Comparison of ENCODE assay signal across 10 mouse cellular contexts in the genomic region with DNA sequence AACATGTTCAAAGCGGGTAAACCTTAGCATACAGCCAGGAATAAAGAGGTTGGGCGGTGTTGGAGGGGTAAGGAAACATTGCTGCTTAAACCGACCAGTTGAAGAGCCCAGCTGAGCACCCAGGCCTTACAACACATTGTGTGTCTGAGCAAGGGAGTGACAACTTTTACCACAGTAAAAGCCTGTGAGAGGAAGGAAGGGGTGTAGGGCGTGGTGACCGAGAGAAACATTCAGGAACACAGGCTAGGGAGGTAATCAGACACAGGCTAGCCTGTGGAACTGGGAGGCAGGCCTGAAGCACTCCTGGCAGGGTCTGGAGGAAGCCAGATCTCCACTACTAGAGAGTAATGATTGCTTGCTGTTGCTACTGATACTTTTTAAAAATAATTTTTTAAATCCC. TPM values are rescaled to one million over a fixed set of nuclear protein-coding genes. Genes with fewer than 3 reads are reported as not detected.
DNase-seq lines count a peak whose midpoint lies in the region; ATAC-seq and TF ChIP-seq lines count a peak whose summit lies in the region.
"Had no signal": no experiment of that assay in that cellular context is flagged by ENCODE, and none has a peak within 500 bp of the region (broad histone marks: within the 10 kb centered on the region; RNA-seq: fewer than 3 reads in every experiment).

No protein-coding gene starts in this region.

- peak; percentile 51; the same call in 1 of the 2 replicates for ATAC-seq in liver, embryonic 15.5 days (ENCODE audit: insufficient read depth)
- ATAC-seq in midbrain, embryonic 13.5 days: no peak

- H3K9me3 ChIP-seq in liver, embryonic 15.5 days (replicated peaks): no peaks in the 10 kb centered on the region
- H3K9me3 ChIP-seq in midbrain, embryonic 13.5 days: peaks cover under 1% of the 10 kb centered on the region; the same call in 1 of the 2 replicates
- H3K9me3 ChIP-seq: forebrain, embryonic 10.5 days; limb, embryonic 15.5 days had no signal

- H3K4me3 ChIP-seq in bone marrow, adult 2 months (replicated peaks; ENCODE audit: control insufficient read depth, low read depth, low read length): no peak overlapping the region
- H3K4me3 ChIP-seq in liver, embryonic 15.5 days (replicated peaks): no peak overlapping the region
- H3K4me3 ChIP-seq in midbrain, embryonic 13.5 days (replicated peaks): no peak overlapping the region
- H3K4me3 ChIP-seq: forebrain, embryonic 10.5 days; limb, embryonic 15.5 days had no signal

- no peaks in the 10 kb centered on the region for H3K27me3 ChIP-seq in liver, embryonic 15.5 days
- no peaks in the 10 kb centered on the region for H3K27me3 ChIP-seq in midbrain, embryonic 13.5 days
- H3K27me3 ChIP-seq: limb, embryonic 15.5 days had no signal

- no peaks in the 10 kb centered on the region for H3K36me3 ChIP-seq in liver, embryonic 15.5 days (replicated peaks)
- H3K36me3 ChIP-seq in midbrain, embryonic 13.5 days: no peaks in the 10 kb centered on the region
- H3K36me3 ChIP-seq: forebrain, embryonic 10.5 days; limb, embryonic 15.5 days had no signal

- no peak overlapping the region for H3K4me2 ChIP-seq in liver, embryonic 15.5 days
- no peak overlapping the region for H3K4me2 ChIP-seq in midbrain, embryonic 13.5 days (replicated peaks)
- H3K4me2 ChIP-seq: limb, embryonic 15.5 days had no signal

- DNase-seq in heart, adult 11 months: peak; percentile 92
- no peak for DNase-seq in heart, postnatal 4 days
- DNase-seq in naive thymus-derived CD4-positive, alpha-beta T cell, adult 2 months (ENCODE audit: low read depth): peak; percentile 57
- no peak for DNase-seq in right cerebral cortex, adult 2 months (ENCODE audit: low spot score in 2 of 2)
- no peak for DNase-seq in cerebellum, adult 11-12 months

- WGBS in bone marrow, adult 2 months: 22% methylated on average over 5 of the region's 5 CpGs
- 26% methylated on average over 5 of the region's 5 CpGs for WGBS in liver, embryonic 15.5 days (ENCODE audit: insufficient replicate concordance)
- 89% methylated on average over 5 of the region's 5 CpGs for WGBS in midbrain, embryonic 13.5 days

- no peak for TF ChIP-seq CTCF in bone marrow, adult 2 months (IDR thresholded peaks at IDR 0.05; ENCODE audit: control insufficient read depth, insufficient read depth, low read length)

- H3K27ac ChIP-seq in bone marrow, adult 2 months (ENCODE audit: control insufficient read depth, insufficient read depth, low read depth, low read length, poor library complexity): peak overlapping the region; percentile 70
- H3K27ac ChIP-seq in liver, embryonic 15.5 days (replicated peaks): 0 out of 2 replicates have a peak overlapping the region, but pooled peaks have one; percentile 3
- H3K27ac ChIP-seq in midbrain, embryonic 13.5 days: no peak overlapping the region
- H3K27ac ChIP-seq: forebrain, embryonic 10.5 days; limb, embryonic 15.5 days had no signal

- no peak overlapping the region for H3K9ac ChIP-seq in liver, embryonic 15.5 days
- no peak overlapping the region for H3K9ac ChIP-seq in midbrain, embryonic 13.5 days (replicated peaks)
- H3K9ac ChIP-seq: limb, embryonic 15.5 days had no signal

- H3K4me1 ChIP-seq in bone marrow, adult 2 months (ENCODE audit: control insufficient read depth, insufficient read depth, low read length): peaks cover 7% of the 10 kb centered on the region; the same call in 1 of the 2 replicates
- H3K4me1 ChIP-seq in liver, embryonic 15.5 days (replicated peaks): peaks cover 15% of the 10 kb centered on the region
- H3K4me1 ChIP-seq in midbrain, embryonic 13.5 days (replicated peaks): no peaks in the 10 kb centered on the region
- H3K4me1 ChIP-seq: forebrain, embryonic 10.5 days had no signal

- TF ChIP-seq POLR2A in bone marrow, adult 2 months (IDR thresholded peaks at IDR 0.05; ENCODE audit: borderline replicate concordance, control insufficient read depth, low read depth, low read length): no peak

RNA-seq across cellular contexts. Expression of a gene that starts 36.2 kb away (rescaled TPM):
- 10 to 100 TPM; 11.6 to 13.5 TPM for total RNA-seq in heart, postnatal 4 days (2021)
- 13.5 and 14.2 TPM in 2 replicates for polyA plus RNA-seq in bone marrow, adult 2 months (2011; ENCODE audit: insufficient read depth, insufficient read length, low replicate concordance, missing spikeins)
- 7.8 and 8.9 TPM in 2 replicates for polyA plus RNA-seq in liver, embryonic 15.5 days (2015; fragmentation: Nextera tagmentation; extraction: Ambion mirVana)
- 36.0 and 38.7 TPM in 2 replicates for polyA plus RNA-seq in midbrain, embryonic 13.5 days (2015; fragmentation: Nextera tagmentation; extraction: Ambion mirVana)

RNA-seq across cellular contexts. Expression of a gene that starts 50.3 kb away (rescaled TPM):
- total RNA-seq in heart, postnatal 4 days (2021): 10 to 100 TPM; 65.4 to 65.5 TPM
- polyA plus RNA-seq in bone marrow, adult 2 months (2011; ENCODE audit: insufficient read depth, insufficient read length, low replicate concordance, missing spikeins): 31.5 and 104 TPM in 2 replicates
- polyA plus RNA-seq in liver, embryonic 15.5 days (2015; fragmentation: Nextera tagmentation; extraction: Ambion mirVana): 26.1 and 26.7 TPM in 2 replicates
- 68.4 and 73.7 TPM in 2 replicates for polyA plus RNA-seq in midbrain, embryonic 13.5 days (2015; fragmentation: Nextera tagmentation; extraction: Ambion mirVana)

Comparison
In these comparisons a context has a peak if more than half of its experiments do, and no peak if none do; other contexts are left out.
1. DNase-seq: peak in heart, adult 11 months (single experiment) and naive thymus-derived CD4-positive, alpha-beta T cell, adult 2 months (single experiment); none in heart, postnatal 4 days (single experiment), right cerebral cortex, adult 2 months (0 of 2) and cerebellum, adult 11-12 months (single experiment).